Mouse (Mus musculus): ENCODE measurements around the gene Riox1. TPM values are rescaled to one million over a fixed set of nuclear protein-coding genes. Genes with fewer than 3 reads are reported as not detected.
A peak's percentile ranks its signal among the peaks of the same experiment; 100 is the strongest.

The Riox1 gene
- polyA plus RNA-seq, 2 experiments = 6.8 to 7.8 TPM

DNA sequence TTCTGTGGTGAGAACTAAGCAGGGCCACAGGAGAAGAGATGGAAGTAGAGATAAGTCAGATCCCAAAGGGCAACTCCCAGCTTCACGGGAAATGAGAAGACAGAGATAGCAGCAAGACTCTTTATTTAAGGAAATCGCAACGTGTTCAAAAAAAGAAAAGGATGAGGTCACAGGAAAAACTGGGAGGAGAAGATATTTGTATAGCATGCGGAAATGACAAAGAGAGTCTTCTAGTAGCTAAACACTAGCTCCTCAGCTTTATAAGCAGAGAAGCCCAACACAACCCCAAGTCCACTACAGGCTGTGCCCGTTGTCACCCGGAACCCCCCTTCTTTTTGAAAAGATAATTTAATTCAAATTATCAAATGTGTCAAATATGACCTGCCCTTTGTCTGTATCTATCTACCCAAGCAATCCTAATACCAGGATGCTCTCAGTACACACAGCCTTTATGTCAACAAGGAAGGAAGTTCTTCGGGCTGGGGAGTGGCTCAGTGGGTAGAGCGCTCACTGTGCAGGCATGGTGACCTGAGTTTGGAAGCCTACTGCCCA lies 3.1 kb upstream of the Riox1 start:
- no peak for TF ChIP-seq EP300 (IDR thresholded peaks at IDR 0.05; ENCODE audit: low read depth)
- no peak for TF ChIP-seq CTCF (IDR thresholded peaks at IDR 0.05; ENCODE audit: low read depth)
- 21% methylated on average over 8 of the region's 8 CpGs for WGBS (ENCODE audit: insufficient replicate concordance)
- H3K9ac ChIP-seq (replicated peaks) = no peak overlapping the region
- no peak overlapping the region for H3K27ac ChIP-seq
- H3K9me3 ChIP-seq (ENCODE audit: control insufficient read depth, low read length) = no peaks in the 10 kb centered on the region
- ATAC-seq (ENCODE audit: insufficient read depth) (no peak), DNase-seq (ENCODE audit: low read depth in 3 of 3, low spot score in 3 of 3) (no peak)
- H3K4me2 ChIP-seq (ENCODE audit: low read depth) = no peak overlapping the region
- peaks cover 14 to 31% of the 10 kb centered on the region in 2 experiments for H3K4me1 ChIP-seq (replicated peaks; ENCODE audit: control insufficient read depth in 2 of 2, insufficient read depth in 2 of 2, low read length in 1 of 2)
- no peaks in the 10 kb centered on the region for H3K27me3 ChIP-seq (ENCODE audit: control insufficient read depth, insufficient read depth, low read length)
- H3K36me3 ChIP-seq (replicated peaks; ENCODE audit: control insufficient read depth, insufficient read depth, low read depth) = no peaks in the 10 kb centered on the region
- H3K4me3 ChIP-seq (ENCODE audit: insufficient read depth in 1 of 2, low read depth in 2 of 2, low read length in 2 of 2) = no peak overlapping the region

DNA sequence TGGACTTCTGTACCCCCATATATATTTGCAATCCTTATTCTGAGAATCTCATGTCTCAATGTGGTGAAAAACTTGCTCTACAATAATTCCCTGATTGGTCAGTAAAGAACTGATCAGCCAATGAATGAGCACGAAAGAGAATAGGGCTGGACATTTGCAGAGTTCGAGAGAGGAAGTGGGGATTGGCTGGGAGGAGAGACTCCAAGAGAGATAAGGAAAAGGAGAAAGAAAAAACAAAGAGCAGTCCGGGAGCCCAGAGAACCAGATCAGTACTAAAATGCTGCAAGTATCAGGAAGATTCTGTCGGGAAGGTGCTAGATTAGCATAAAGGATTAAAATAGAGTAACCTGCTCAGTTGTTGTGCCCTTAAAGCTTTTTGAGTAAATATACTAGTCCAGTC lies 1.4 kb upstream of the Riox1 start:
- no peak overlapping the region for H3K9ac ChIP-seq (replicated peaks)
- WGBS (ENCODE audit: insufficient replicate concordance) = 10% methylated on average over 4 of the region's 4 CpGs
- no peaks in the 10 kb centered on the region for H3K9me3 ChIP-seq (ENCODE audit: control insufficient read depth, low read length)
- H3K4me3 ChIP-seq (ENCODE audit: insufficient read depth in 1 of 2, low read depth in 2 of 2, low read length in 2 of 2) = peak overlapping the region in 1 of 2 experiments; percentile 23; a peak in 1 of 4 replicates
- DNase-seq (ENCODE audit: low read depth in 3 of 3, low spot score in 3 of 3) = peak; percentile 52 to 62 (median 60)
- peak overlapping the region; percentile 80 for H3K4me2 ChIP-seq (ENCODE audit: low read depth)
- no peak overlapping the region for H3K27ac ChIP-seq
- no peak for TF ChIP-seq CTCF (IDR thresholded peaks at IDR 0.05; ENCODE audit: low read depth)
- no peak for TF ChIP-seq EP300 (IDR thresholded peaks at IDR 0.05; ENCODE audit: low read depth)
- peaks cover 13 to 41% of the 10 kb centered on the region in 2 experiments for H3K4me1 ChIP-seq (replicated peaks; ENCODE audit: control insufficient read depth in 2 of 2, insufficient read depth in 2 of 2, low read length in 1 of 2)
- H3K36me3 ChIP-seq (replicated peaks; ENCODE audit: control insufficient read depth, insufficient read depth, low read depth) = no peaks in the 10 kb centered on the region
- no peaks in the 10 kb centered on the region for H3K27me3 ChIP-seq (ENCODE audit: control insufficient read depth, insufficient read depth, low read length)
- ATAC-seq (ENCODE audit: insufficient read depth) = peak; percentile 38; the same call in 1 of the 2 replicates

- H3K27me3 ChIP-seq (ENCODE audit: control insufficient read depth, insufficient read depth, low read length) = no peaks in the 10 kb centered on the region
- peak overlapping the region; percentile 65 to 68 for H3K4me3 ChIP-seq (ENCODE audit: insufficient read depth in 1 of 2, low read depth in 2 of 2, low read length in 2 of 2)
- peak overlapping the region; percentile 80 for H3K4me2 ChIP-seq (ENCODE audit: low read depth)
- peak overlapping the region; percentile 70 for H3K9ac ChIP-seq (replicated peaks)
- no peak for TF ChIP-seq EP300 (IDR thresholded peaks at IDR 0.05; ENCODE audit: low read depth)
- TF ChIP-seq CTCF (IDR thresholded peaks at IDR 0.05; ENCODE audit: low read depth) = no peak
- peaks cover 13 to 41% of the 10 kb centered on the region in 2 experiments for H3K4me1 ChIP-seq (replicated peaks; ENCODE audit: control insufficient read depth in 2 of 2, insufficient read depth in 2 of 2, low read length in 1 of 2)
- DNase-seq (ENCODE audit: low read depth in 3 of 3, low spot score in 3 of 3) (no peak), ATAC-seq (ENCODE audit: insufficient read depth) (no peak)
- H3K36me3 ChIP-seq (replicated peaks; ENCODE audit: control insufficient read depth, insufficient read depth, low read depth) = no peaks in the 10 kb centered on the region
- 16% methylated on average over 11 of the region's 11 CpGs for whole genome bisulfite sequencing (ENCODE audit: insufficient replicate concordance)
- no peak overlapping the region; the same call in none of the 2 replicates for H3K27ac ChIP-seq
- no peaks in the 10 kb centered on the region for H3K9me3 ChIP-seq (ENCODE audit: control insufficient read depth, low read length)
Observed at GRCm38 (mm10) chr12:83949776-83950492, 474 bp upstream of the Riox1 start.

DNA sequence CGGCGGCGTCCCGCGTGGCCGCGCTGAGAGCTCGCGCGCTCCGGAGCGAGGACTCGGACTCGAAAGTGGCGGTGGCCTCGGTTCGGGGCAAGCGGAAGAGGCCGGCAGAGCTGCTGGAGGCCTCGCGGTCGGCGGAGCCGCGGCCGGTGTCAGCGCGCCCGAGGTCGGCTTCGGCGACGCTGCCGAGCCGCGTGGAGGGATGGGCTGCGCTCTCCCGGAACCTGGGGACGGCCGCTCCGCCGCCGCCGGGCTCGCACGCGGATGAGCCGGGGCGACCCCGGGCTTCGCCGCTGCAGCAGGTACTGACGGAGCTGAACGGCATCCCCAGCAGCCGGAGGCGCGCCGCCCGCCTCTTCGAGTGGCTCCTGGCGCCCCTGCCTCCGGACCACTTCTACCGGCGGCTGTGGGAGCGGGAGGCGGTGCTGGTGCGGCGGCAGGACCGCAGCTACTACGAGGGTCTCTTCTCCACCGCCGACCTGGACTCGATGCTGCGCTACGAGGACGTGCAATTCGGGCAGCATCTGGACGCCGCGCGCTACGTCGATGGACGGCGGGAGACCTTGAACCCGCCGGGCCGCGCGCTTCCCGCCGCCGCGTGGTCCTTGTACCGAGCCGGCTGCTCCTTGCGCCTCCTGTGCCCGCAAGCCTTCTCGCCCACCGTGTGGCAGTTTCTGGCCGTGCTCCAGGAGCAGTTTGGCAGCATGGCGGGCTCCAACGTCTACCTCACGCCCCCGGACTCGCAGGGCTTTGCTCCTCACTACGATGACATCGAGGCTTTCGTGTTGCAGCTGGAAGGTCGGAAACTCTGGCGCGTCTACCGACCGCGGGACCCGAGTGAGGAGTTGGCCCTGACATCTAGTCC lies 663 bp downstream of the Riox1 start:
- Histone ChIP-seq H3K4me2 (ENCODE audit: low read depth) (peak overlapping the region; percentile 80), H3K9me3 (ENCODE audit: control insufficient read depth, low read length) (no peaks in the 10 kb centered on the region), H3K27ac (no peak overlapping the region; the same call in 1 of the 2 replicates), H3K4me3 (ENCODE audit: insufficient read depth in 1 of 2, low read depth in 2 of 2, low read length in 2 of 2) (peak overlapping the region; percentile 65 to 68), H3K36me3 (replicated peaks; ENCODE audit: control insufficient read depth, insufficient read depth, low read depth) (no peaks in the 10 kb centered on the region), H3K27me3 (ENCODE audit: control insufficient read depth, insufficient read depth, low read length) (no peaks in the 10 kb centered on the region), H3K9ac (replicated peaks) (peak overlapping the region; percentile 70), H3K4me1 (replicated peaks; ENCODE audit: control insufficient read depth in 2 of 2, insufficient read depth in 2 of 2, low read length in 1 of 2) (peaks cover 13 to 41% of the 10 kb centered on the region in 2 experiments)
- DNase-seq (ENCODE audit: low read depth in 3 of 3, low spot score in 3 of 3) (no peak), ATAC-seq (ENCODE audit: insufficient read depth) (peak; percentile 65)
- TF ChIP-seq EP300 (IDR thresholded peaks at IDR 0.05; ENCODE audit: low read depth) (no peak), CTCF (IDR thresholded peaks at IDR 0.05; ENCODE audit: low read depth) (no peak)
- WGBS (ENCODE audit: insufficient replicate concordance) = under 1% methylated on average over 116 of the region's 116 CpGs

All from liver, embryonic 14.5 days (tissue).